Mouse (Mus musculus): ENCODE measurements around the gene Etv6.

- TF ChIP-seq CTCF (IDR thresholded peaks at IDR 0.05) = no peak
- TF ChIP-seq EP300 (IDR thresholded peaks at IDR 0.05; ENCODE audit: insufficient read depth, low read depth, low read length) = no peak
- no peak for TF ChIP-seq POLR2A (IDR thresholded peaks at IDR 0.05; ENCODE audit: insufficient read depth, low read depth, low read length)
Observed at GRCm38 (mm10) chr6:134123474-134123873, 88.0 kb downstream of the Etv6 start.

Data from heart, adult 2 months (tissue).